Mouse (Mus musculus) lung, postnatal 25 days (tissue): ENCODE measurements around the gene Cnnm2.

Experiments used
- DNase-seq: peaks from one replicate; pipeline ENCODE4 v3.0.0; 2022; ENCODE audit warnings: low spot score

The Cnnm2 gene

GRCm38 (mm10) chr19:46799903-46800583, 38.6 kb downstream of the Cnnm2 start:
- no peak for DNase-seq

DNA sequence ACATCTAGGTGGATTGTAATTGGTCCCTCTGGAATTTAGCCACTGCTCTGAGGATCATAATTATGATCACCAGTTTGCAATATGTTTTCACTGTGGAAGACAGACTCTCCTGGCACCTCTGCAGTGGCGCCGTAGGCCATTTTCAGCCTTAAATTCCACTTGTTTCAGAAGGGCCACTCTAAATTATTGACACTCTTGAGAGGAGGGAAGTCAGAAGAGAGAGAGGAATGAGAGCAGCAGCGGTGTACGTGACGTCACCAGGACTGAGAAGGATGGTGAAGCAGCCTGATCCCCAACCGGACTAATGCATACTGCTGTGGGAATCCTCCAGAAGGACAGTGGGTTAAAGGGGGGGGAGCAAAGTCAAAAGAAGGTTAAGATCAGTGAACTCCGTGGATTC, 40.1 kb downstream of the Cnnm2 start:
- DNase-seq = peak; percentile 75

DNA sequence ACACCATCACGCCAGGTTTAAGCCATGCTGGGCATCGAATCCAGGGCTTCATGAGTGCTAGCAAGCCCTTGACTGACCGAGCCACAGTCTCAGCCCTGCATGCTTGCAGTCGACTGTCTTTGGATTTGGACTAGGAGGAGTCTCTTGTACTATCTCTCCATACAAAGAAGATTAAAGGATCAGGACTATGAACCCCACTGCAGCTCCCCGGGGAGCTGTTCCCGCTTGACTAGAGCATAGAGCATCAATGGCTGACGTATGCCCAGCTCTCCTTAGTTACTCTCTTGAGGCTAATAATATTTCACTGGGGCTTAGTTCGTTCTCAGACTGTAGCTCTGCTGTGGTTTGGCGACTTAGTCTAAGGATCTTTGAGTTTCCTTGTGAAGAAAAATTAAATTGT, 40.9 kb downstream of the Cnnm2 start:
- DNase-seq = no peak

DNA sequence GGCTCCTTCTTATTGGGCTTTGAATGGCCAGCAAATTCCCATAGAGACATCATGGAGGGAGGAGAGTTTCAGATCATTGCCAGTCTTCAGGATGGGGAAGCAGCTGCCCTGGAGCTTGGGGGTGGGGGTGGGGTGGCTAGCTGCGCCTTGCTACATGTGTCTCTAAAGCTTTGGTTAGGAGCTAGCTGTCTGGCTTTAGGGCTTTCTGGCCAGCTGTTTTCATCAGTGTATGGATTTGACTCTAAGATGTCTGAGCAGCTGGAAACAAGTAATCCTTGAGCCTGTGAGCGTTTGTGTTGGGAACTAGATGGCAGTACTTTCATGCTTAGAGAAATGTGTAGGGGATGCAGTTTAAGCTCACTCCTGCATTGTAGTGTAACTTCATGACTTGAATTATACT, 42.3 kb downstream of the Cnnm2 start:
- DNase-seq = no peak

DNA sequence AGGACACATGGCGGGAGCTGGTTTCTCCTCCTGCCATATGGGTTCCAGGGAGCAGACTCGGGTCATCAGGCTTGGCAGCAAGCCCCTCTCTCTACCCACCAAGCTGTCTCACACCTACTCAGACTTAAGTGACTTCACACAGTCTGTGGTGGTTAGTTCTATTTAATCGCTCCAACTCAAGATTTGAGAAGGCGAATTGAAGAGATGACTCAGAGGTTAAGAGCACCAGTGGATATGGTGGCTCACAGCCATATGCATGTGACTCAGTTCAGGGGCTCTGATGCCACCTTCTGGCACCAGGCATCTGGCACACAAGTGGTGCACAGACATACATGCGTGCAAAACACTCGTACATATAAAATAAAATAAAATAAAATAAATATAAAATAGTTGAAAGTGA, 43.4 kb downstream of the Cnnm2 start:
- peak; percentile 69 for DNase-seq

DNA sequence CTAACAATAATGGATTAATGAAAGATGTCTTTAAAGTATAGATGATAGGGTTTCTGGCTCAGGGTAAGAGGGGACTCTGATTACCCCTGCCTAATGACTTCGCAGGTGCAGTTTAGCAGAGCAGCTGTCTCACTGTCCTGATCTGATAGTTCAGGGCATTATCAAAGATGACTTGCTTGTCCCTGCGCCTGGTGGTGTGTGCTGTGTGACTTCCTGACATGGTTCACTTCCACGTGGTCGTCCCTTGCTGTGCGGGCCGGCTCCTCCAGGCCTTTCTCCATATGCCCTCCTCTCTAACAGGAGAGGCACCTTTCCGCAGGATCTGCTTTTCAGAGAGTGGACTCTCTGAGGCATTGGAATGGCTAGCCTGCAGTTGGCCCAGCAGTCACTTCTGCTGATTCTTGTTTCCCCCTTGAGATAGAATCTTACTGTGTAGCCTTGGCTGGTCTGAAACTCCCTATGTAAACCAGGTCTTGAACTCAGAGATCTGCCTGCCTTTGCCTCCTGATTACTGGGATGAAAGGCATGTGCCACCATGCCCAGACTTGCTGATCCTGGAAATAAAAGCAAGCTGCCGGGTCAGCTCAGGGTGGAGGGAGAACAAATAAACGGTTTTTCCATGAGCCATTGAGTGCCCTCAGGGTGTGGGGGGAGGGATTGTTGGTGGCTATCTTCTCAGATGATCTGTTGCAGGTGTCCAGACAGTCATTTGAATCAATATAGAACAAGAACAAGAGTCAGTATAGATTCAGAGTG, 44.7 kb downstream of the Cnnm2 start:
- no peak for DNase-seq

DNA sequence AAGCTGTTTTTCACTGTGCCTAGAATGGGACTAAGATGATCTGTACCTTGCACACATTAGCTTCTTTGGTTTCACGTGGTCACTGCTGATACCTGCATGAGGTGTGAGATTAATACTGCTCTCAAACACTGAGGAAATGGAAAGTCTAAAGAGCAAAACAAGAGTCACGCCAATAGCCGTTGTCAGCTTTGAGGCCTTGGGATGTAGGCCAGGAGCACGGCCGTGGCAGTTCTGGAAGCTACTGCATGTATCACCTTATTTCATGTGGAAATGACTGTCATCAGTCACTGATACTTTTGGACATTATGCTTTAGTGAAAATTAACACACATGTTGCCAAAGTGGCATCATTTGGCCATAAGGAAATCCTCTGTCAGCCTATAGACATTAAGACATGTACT, 46.9 kb downstream of the Cnnm2 start:
- DNase-seq = no peak

DNA sequence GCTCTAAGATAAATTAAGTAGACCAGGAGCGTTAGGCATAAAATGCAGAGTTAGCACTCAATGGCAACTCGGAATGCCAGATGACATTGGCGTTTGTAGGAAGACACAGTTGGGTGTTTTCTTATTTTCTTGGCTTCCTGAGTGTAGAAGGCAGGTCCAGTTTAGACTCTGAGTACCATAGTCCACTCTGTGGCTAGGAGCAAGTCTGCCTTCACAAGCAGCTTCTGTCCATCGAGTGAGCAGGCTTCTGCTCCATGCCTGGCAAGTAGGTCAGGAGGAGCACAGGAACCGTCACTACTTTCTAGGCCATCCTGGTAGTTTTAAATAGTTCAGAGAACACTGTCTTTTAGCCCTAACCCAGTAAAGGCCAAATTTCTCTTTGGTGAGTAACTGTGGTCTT, 47.6 kb downstream of the Cnnm2 start:
- no peak for DNase-seq

DNA sequence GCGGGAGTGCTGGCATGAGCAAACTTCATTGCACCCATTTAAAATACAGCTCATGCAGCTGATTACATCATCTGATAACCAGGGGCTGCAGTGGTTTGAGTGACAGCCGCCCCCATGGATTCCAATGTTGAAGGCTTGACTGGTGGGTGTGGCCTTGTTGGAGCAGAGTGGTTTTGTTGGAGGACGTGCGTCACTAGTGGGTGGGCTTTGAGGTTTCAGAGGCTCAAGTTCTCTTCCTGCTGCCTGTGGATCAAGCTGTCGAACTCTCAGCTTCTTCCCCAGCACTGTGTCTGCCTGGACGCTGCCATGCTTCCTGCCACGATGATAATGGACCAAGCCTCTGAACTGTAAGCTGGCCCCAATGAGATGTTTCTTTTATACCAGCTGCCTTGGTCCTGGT, 57.9 kb downstream of the Cnnm2 start:
- no peak for DNase-seq

GRCm38 (mm10) chr19:46822491-46822890, 61.1 kb downstream of the Cnnm2 start:
- no peak for DNase-seq

DNA sequence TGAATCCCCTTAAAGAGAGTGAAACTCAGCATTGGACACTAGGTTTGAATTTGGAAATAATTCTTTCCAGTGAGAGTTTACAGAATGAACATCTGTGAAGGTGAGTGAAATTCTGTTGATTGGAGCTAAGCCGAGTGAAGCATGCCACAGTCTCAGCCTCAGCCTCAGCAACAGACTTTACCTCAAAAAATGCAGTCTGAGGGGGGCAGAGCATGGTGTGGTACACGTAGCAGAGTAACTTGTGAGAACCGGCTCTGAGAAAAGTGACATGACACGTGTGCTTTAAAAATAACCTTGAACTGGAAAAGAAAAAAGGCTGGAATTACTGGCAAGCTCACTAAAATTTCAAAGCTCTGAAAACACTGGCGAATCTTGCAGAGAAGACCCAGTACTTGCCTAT, 62.4 kb downstream of the Cnnm2 start:
- no peak for DNase-seq

- no peak for DNase-seq
Measured at GRCm38 (mm10) chr19:46824867-46825266, 63.5 kb downstream of the Cnnm2 start.

GRCm38 (mm10) chr19:46827654-46828165, 66.3 kb downstream of the Cnnm2 start:
- DNase-seq = no peak

GRCm38 (mm10) chr19:46828961-46829360, 67.6 kb downstream of the Cnnm2 start:
- no peak for DNase-seq

DNA sequence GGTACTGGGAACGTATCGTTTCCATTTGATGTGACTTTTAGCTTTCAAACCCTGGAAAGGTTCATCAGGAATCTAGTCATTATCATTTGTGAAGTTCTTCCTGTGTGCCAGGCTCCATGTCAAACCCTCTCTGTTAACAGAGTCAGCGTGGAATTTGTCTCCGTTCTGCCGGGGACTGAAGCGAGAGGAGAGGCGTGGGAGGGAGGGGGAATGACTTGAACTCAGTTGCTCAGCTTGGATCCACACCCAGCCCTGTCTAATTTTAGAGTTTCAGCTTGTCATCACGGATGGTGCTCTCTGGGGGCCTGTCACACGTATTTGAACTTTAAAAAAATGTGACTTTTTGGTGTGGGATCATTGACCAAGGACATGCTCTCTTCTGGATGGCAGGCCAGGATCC, 70.0 kb downstream of the Cnnm2 start:
- DNase-seq = no peak

- DNase-seq = peak; percentile 13
Measured at GRCm38 (mm10) chr19:46834301-46834700, 72.9 kb downstream of the Cnnm2 start.

DNA sequence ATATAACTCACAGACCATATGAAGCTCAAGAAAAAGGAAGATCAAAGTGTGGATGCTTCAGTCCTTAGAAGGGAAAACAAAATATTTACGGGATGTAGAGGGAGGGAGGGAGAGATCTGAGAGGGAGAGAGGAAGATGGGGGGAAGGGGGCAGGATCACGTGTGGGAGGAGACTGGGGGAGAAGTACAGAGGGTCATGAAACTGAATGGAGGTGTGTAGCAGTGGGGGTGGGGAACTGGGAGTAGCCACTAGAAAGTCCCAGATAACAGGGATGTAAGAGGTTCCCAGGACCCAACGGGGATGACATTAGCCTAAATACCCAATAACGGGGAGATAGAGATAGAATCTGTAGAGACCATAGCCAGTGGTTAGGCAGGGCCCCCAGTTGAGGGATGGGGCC, 73.9 kb downstream of the Cnnm2 start:
- no peak for DNase-seq

DNA sequence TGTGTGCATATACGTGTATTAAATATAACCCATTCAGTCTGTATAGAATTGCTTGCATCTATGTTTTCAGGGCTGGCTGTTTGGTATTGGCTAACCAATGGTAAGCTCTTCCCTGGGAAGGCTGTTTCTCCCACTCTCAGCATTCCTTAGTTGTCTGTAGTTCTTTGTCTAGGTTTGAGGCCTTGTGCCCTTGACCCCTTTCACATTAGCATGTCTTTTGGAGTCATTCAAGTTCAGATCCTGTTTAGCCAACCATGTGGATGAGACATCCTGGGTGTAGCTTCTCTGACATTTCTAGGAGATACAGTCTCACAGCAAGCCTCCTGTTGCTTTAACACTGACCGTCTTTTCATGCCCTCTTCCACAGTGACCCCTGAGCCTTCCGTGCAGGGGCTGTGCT, 74.7 kb downstream of the Cnnm2 start:
- no peak for DNase-seq

GRCm38 (mm10) chr19:46837290-46838079, 76.1 kb downstream of the Cnnm2 start:
- DNase-seq = no peak

- DNase-seq = no peak
Measured at GRCm38 (mm10) chr19:46841016-46841415, 79.6 kb downstream of the Cnnm2 start.

DNA sequence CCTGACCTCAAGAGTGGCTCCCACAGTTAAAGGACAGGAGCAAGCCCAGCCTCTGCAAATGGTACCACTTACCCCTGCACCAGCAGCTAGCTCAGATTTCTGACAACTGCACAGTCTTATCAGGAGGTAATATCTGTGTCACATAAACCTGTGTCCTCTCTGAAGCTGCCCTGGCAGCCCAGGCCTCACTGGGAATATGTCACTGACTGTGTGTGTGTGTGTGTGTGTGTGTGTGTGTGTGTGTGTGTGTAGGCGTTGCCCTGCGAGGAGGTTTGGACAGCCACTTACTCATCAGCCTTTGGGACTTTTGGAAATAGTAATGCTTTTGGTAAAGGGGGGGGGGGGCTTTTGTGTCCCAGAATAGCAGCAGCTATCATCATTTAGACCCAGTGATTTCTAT, 81.6 kb downstream of the Cnnm2 start:
- no peak for DNase-seq

DNA sequence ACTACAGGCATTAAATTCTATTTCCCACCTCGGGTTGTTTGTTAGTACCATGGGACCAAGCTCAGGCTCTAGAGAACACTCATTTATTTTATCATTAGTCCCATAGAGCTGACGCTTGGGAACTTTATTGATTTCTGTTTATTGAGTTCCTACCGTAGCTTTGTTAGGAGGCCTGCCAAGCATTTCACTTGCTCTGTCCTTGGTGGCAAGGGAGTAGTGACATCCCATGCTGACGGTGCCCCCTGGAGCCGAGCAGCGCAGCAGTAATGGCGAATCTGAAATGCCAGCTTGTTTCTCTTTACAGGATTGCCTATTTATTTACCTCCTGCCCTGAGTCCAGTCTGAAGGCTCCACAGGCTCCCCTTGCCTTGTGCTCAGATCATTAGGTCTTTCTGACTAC, 84.7 kb downstream of the Cnnm2 start:
- DNase-seq = no peak

DNA sequence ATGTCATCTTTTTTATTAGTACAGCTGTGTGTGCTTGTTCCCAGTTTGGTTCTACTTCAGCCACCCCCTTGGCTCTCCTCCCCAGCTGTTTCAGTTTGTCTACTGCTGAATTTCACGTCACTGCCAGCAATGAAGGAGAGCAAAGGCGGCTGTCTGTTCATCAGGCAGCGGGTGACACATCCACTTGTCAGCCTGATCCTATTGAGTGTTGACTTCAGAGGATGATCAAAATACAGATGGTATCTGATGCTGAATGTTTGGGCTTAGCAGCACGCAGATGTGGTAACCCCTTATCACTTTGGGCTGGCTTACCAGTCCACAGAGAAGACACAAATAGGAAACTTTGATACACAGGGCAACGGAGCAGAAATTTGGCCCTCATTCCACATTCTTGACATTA, 85.1 kb downstream of the Cnnm2 start:
- DNase-seq = no peak
